Mouse (Mus musculus): ENCODE measurements around the gene Gpr137b. TPM values are rescaled to one million over a fixed set of nuclear protein-coding genes. Genes with fewer than 3 reads are reported as not detected.
"Not testable (repeated sequence)": the region's sequence is repeated elsewhere in the genome, so short reads cannot be mapped to it uniquely, and the experiment has no call there.

Gene Gpr137b
- polyA plus RNA-seq, 1 experiment from 2014 or later = 2.7 TPM

- WGBS (ENCODE audit: insufficient replicate concordance) = 63% methylated on average over 5 of the region's 6 CpGs
- not testable (repeated sequence) for H3K27ac ChIP-seq; H3K36me3 ChIP-seq; H3K9me3 ChIP-seq (replicated peaks); H3K27me3 ChIP-seq (replicated peaks); H3K9ac ChIP-seq; H3K4me1 ChIP-seq; H3K4me2 ChIP-seq; H3K4me3 ChIP-seq
- 0 out of 2 replicates have a peak, but pooled peaks have one; percentile 14 for ATAC-seq
These were observed 10.0 kb upstream of the Gpr137b start for GRCm38 (mm10) chr13:13403839-13404238.

GRCm38 (mm10) chr13:13403366-13403765, 9.6 kb upstream of the Gpr137b start:
- WGBS (ENCODE audit: insufficient replicate concordance) = 69% methylated on average over 3 of the region's 3 CpGs
- H3K36me3 ChIP-seq; H3K4me1 ChIP-seq; H3K27me3 ChIP-seq (replicated peaks); H3K4me3 ChIP-seq; H3K27ac ChIP-seq; H3K4me2 ChIP-seq; H3K9ac ChIP-seq; ATAC-seq; H3K9me3 ChIP-seq (replicated peaks): not testable (repeated sequence)

GRCm38 (mm10) chr13:13402818-13403217, 9.0 kb upstream of the Gpr137b start:
- not testable (repeated sequence) for H3K4me1 ChIP-seq; H3K9me3 ChIP-seq (replicated peaks); H3K4me2 ChIP-seq; H3K27me3 ChIP-seq (replicated peaks); H3K27ac ChIP-seq; H3K4me3 ChIP-seq; H3K36me3 ChIP-seq; ATAC-seq; H3K9ac ChIP-seq
- WGBS (ENCODE audit: insufficient replicate concordance) = 57% methylated on average over 5 of the region's 5 CpGs

GRCm38 (mm10) chr13:13400851-13401250, 7.0 kb upstream of the Gpr137b start:
- not testable (repeated sequence) for H3K4me3 ChIP-seq; H3K27me3 ChIP-seq (replicated peaks); H3K9ac ChIP-seq; H3K36me3 ChIP-seq; H3K27ac ChIP-seq; H3K4me2 ChIP-seq; H3K9me3 ChIP-seq (replicated peaks); ATAC-seq; H3K4me1 ChIP-seq
- 54% methylated on average over 3 of the region's 3 CpGs for WGBS (ENCODE audit: insufficient replicate concordance)

GRCm38 (mm10) chr13:13394096-13394395, 232 bp upstream of the Gpr137b start:
- ATAC-seq = not testable (repeated sequence)

GRCm38 (mm10) chr13:13378168-13378859, 15.5 kb downstream of the Gpr137b start:
- H3K27ac ChIP-seq; H3K27me3 ChIP-seq (replicated peaks); H3K9me3 ChIP-seq (replicated peaks); H3K4me2 ChIP-seq; H3K4me1 ChIP-seq; H3K4me3 ChIP-seq; H3K36me3 ChIP-seq; H3K9ac ChIP-seq: not testable (repeated sequence)
- peak; percentile 46; the same call in 1 of the 2 replicates for ATAC-seq
- 67% methylated on average over 1 of the region's 7 CpGs for WGBS (ENCODE audit: insufficient replicate concordance)

More at GRCm38 (mm10) chr13:13394096-13394395, 232 bp upstream of the Gpr137b start:
- H3K27me3 ChIP-seq (replicated peaks); H3K4me1 ChIP-seq; H3K9ac ChIP-seq; H3K36me3 ChIP-seq; H3K27ac ChIP-seq; H3K9me3 ChIP-seq (replicated peaks): not testable (repeated sequence)
- 2% methylated on average over 15 of the region's 15 CpGs for WGBS (ENCODE audit: insufficient replicate concordance)
- Histone ChIP-seq H3K4me3 (peak overlapping the region; percentile 22; the same call in 1 of the 2 replicates), H3K4me2 (peak overlapping the region; percentile 57)

GRCm38 (mm10) chr13:13377180-13377579, 16.6 kb downstream of the Gpr137b start:
- Histone ChIP-seq H3K4me1 (no peaks in the 10 kb centered on the region), H3K36me3 (no peaks in the 10 kb centered on the region), H3K9ac (no peak overlapping the region), H3K4me2 (no peak overlapping the region), H3K4me3 (no peak overlapping the region), H3K27me3 (replicated peaks) (no peaks in the 10 kb centered on the region), H3K9me3 (replicated peaks) (no peaks in the 10 kb centered on the region), H3K27ac (no peak overlapping the region)
- WGBS (ENCODE audit: insufficient replicate concordance) = 56% methylated on average over 5 of the region's 5 CpGs
- ATAC-seq = no peak

GRCm38 (mm10) chr13:13373965-13374364, 19.8 kb downstream of the Gpr137b start:
- H3K36me3 ChIP-seq; H3K9me3 ChIP-seq (replicated peaks); H3K4me2 ChIP-seq; H3K27me3 ChIP-seq (replicated peaks); H3K4me3 ChIP-seq; H3K4me1 ChIP-seq; ATAC-seq; H3K27ac ChIP-seq; H3K9ac ChIP-seq: not testable (repeated sequence)
- 75% methylated on average over 6 of the region's 6 CpGs for WGBS (ENCODE audit: insufficient replicate concordance)

- H3K4me2 ChIP-seq; H3K4me3 ChIP-seq; H3K27me3 ChIP-seq (replicated peaks); H3K27ac ChIP-seq; H3K36me3 ChIP-seq; H3K9me3 ChIP-seq (replicated peaks); ATAC-seq; H3K9ac ChIP-seq; H3K4me1 ChIP-seq: not testable (repeated sequence)
- 67% methylated on average over 7 of the region's 7 CpGs for WGBS (ENCODE audit: insufficient replicate concordance)
These were observed 22.4 kb downstream of the Gpr137b start for GRCm38 (mm10) chr13:13371436-13371835.

- WGBS (ENCODE audit: insufficient replicate concordance) = 77% methylated on average over 2 of the region's 2 CpGs
- H3K4me1 ChIP-seq; H3K4me2 ChIP-seq; H3K36me3 ChIP-seq; H3K4me3 ChIP-seq; H3K9ac ChIP-seq; ATAC-seq; H3K27me3 ChIP-seq (replicated peaks); H3K9me3 ChIP-seq (replicated peaks); H3K27ac ChIP-seq: not testable (repeated sequence)
These were observed 27.4 kb downstream of the Gpr137b start for GRCm38 (mm10) chr13:13366371-13366770.

GRCm38 (mm10) chr13:13363536-13363935, 30.3 kb downstream of the Gpr137b start:
- not testable (repeated sequence) for ATAC-seq; H3K36me3 ChIP-seq; H3K4me2 ChIP-seq; H3K4me3 ChIP-seq; H3K9me3 ChIP-seq (replicated peaks); H3K9ac ChIP-seq; H3K27ac ChIP-seq; H3K27me3 ChIP-seq (replicated peaks)
- WGBS (ENCODE audit: insufficient replicate concordance) = 75% methylated on average over 7 of the region's 7 CpGs
- H3K4me1 ChIP-seq = peaks cover 12% of the 10 kb centered on the region; the same call in 1 of the 2 replicates

- peaks cover 12% of the 10 kb centered on the region; the same call in 1 of the 2 replicates for H3K4me1 ChIP-seq
- not testable (repeated sequence) for H3K9me3 ChIP-seq (replicated peaks); H3K4me3 ChIP-seq; H3K36me3 ChIP-seq; H3K27ac ChIP-seq; ATAC-seq; H3K9ac ChIP-seq; H3K27me3 ChIP-seq (replicated peaks); H3K4me2 ChIP-seq
- 75% methylated on average over 6 of the region's 6 CpGs for WGBS (ENCODE audit: insufficient replicate concordance)
These were observed 31.6 kb downstream of the Gpr137b start for GRCm38 (mm10) chr13:13362261-13362660.

- H3K4me1 ChIP-seq = peaks cover 12% of the 10 kb centered on the region; the same call in 1 of the 2 replicates
- not testable (repeated sequence) for H3K36me3 ChIP-seq; H3K9ac ChIP-seq; H3K4me2 ChIP-seq; H3K4me3 ChIP-seq; H3K27ac ChIP-seq; H3K27me3 ChIP-seq (replicated peaks); H3K9me3 ChIP-seq (replicated peaks)
- whole genome bisulfite sequencing (ENCODE audit: insufficient replicate concordance) = 17% methylated on average over 4 of the region's 4 CpGs
- peak; percentile 82 for ATAC-seq
These were observed 33.8 kb downstream of the Gpr137b start for GRCm38 (mm10) chr13:13360045-13360444.
